Mouse (Mus musculus): Measurements from ENCODE around the gene Dmrtc2. TPM values are rescaled to one million over a fixed set of nuclear protein-coding genes. Genes with fewer than 3 reads are reported as not detected.
A peak's percentile ranks its signal among the peaks of the same experiment; 100 is the strongest.

The Dmrtc2 gene
- polyA plus RNA-seq, 1 experiment from 2014 or later: not detected

GRCm38 (mm10) chr7:24902630-24903443 is 33.0 kb downstream of the Dmrtc2 start, which contains the start of gene Arhgef1:
Gene Arhgef1, plus strand, starts transcription at chr7:24902912.
- H3K27me3 ChIP-seq (replicated peaks; ENCODE audit: control insufficient read depth, insufficient read depth, low read length): no peaks in the 10 kb centered on the region
- H3K4me3 ChIP-seq (ENCODE audit: low read depth, low read length): peak within 1 kb of the TSS; percentile 53
- H3K9me3 ChIP-seq (ENCODE audit: control insufficient read depth): no peaks in the 10 kb centered on the region
- H3K9ac ChIP-seq (ENCODE audit: low read depth, low read length): peak within 1 kb of the TSS; percentile 71
- no peaks in the 10 kb centered on the region for H3K4me1 ChIP-seq (replicated peaks; ENCODE audit: control insufficient read depth, insufficient read depth, low read length)
- WGBS: 4% methylated on average over 58 of the region's 68 CpGs
- peak; percentile 54 for ATAC-seq
- H3K27ac ChIP-seq (ENCODE audit: low read depth, low read length): peak within 1 kb of the TSS; percentile 85
- H3K4me2 ChIP-seq (replicated peaks; ENCODE audit: low read depth): peak within 1 kb of the TSS; percentile 75
- H3K36me3 ChIP-seq (ENCODE audit: control insufficient read depth, insufficient read depth): peaks cover 2% of the 10 kb centered on the region; the same call in 1 of the 2 replicates
- TF ChIP-seq CTCF (IDR thresholded peaks at IDR 0.05; ENCODE audit: low read depth): no peak

GRCm38 (mm10) chr7:24903444-24903825 is 33.6 kb downstream of the Dmrtc2 start:
- Histone ChIP-seq H3K9me3 (ENCODE audit: control insufficient read depth) (no peaks in the 10 kb centered on the region), H3K4me1 (replicated peaks; ENCODE audit: control insufficient read depth, insufficient read depth, low read length) (no peaks in the 10 kb centered on the region), H3K4me3 (ENCODE audit: low read depth, low read length) (peak overlapping the region; percentile 53), H3K27me3 (replicated peaks; ENCODE audit: control insufficient read depth, insufficient read depth, low read length) (no peaks in the 10 kb centered on the region), H3K36me3 (ENCODE audit: control insufficient read depth, insufficient read depth) (peaks cover 8% of the 10 kb centered on the region), H3K4me2 (replicated peaks; ENCODE audit: low read depth) (peak overlapping the region; percentile 75), H3K9ac (ENCODE audit: low read depth, low read length) (peak overlapping the region; percentile 71), H3K27ac (ENCODE audit: low read depth, low read length) (peak overlapping the region; percentile 85)
- TF ChIP-seq CTCF (IDR thresholded peaks at IDR 0.05; ENCODE audit: low read depth): no peak
- ATAC-seq: no peak
- WGBS: 14% methylated on average over 10 of the region's 10 CpGs

GRCm38 (mm10) chr7:24904070-24904483 is 34.2 kb downstream of the Dmrtc2 start:
- Histone ChIP-seq H3K4me3 (ENCODE audit: low read depth, low read length) (peak overlapping the region; percentile 53), H3K27me3 (replicated peaks; ENCODE audit: control insufficient read depth, insufficient read depth, low read length) (no peaks in the 10 kb centered on the region), H3K9ac (ENCODE audit: low read depth, low read length) (peak overlapping the region; percentile 71), H3K4me1 (replicated peaks; ENCODE audit: control insufficient read depth, insufficient read depth, low read length) (no peaks in the 10 kb centered on the region), H3K36me3 (ENCODE audit: control insufficient read depth, insufficient read depth) (peaks cover 14% of the 10 kb centered on the region), H3K27ac (ENCODE audit: low read depth, low read length) (peak overlapping the region; percentile 51; the same call in 1 of the 2 replicates), H3K4me2 (replicated peaks; ENCODE audit: low read depth) (peak overlapping the region; percentile 75), H3K9me3 (ENCODE audit: control insufficient read depth) (no peaks in the 10 kb centered on the region)
- peak; percentile 84 for TF ChIP-seq CTCF (IDR thresholded peaks at IDR 0.05; ENCODE audit: low read depth)
- ATAC-seq: peak; percentile 96
- under 1% methylated on average over 29 of the region's 30 CpGs for WGBS

GRCm38 (mm10) chr7:24904936-24905335 is 35.1 kb downstream of the Dmrtc2 start:
- Histone ChIP-seq H3K4me3 (ENCODE audit: low read depth, low read length) (peak overlapping the region; percentile 53), H3K27ac (ENCODE audit: low read depth, low read length) (peak overlapping the region; percentile 35; the same call in 1 of the 2 replicates), H3K36me3 (ENCODE audit: control insufficient read depth, insufficient read depth) (peaks cover 20% of the 10 kb centered on the region), H3K27me3 (replicated peaks; ENCODE audit: control insufficient read depth, insufficient read depth, low read length) (no peaks in the 10 kb centered on the region), H3K4me1 (replicated peaks; ENCODE audit: control insufficient read depth, insufficient read depth, low read length) (no peaks in the 10 kb centered on the region), H3K9me3 (ENCODE audit: control insufficient read depth) (no peaks in the 10 kb centered on the region), H3K4me2 (replicated peaks; ENCODE audit: low read depth) (peak overlapping the region; percentile 75), H3K9ac (ENCODE audit: low read depth, low read length) (peak overlapping the region; percentile 52)
- ATAC-seq: 0 out of 2 replicates have a peak, but pooled peaks have one; percentile 9
- 20% methylated on average over 3 of the region's 3 CpGs for WGBS
- peak; percentile 89 for TF ChIP-seq CTCF (IDR thresholded peaks at IDR 0.05; ENCODE audit: low read depth)

- no peaks in the 10 kb centered on the region for H3K9me3 ChIP-seq (ENCODE audit: control insufficient read depth)
Observed at GRCm38 (mm10) chr7:24906551-24906950, 36.7 kb downstream of the Dmrtc2 start.

GRCm38 (mm10) chr7:24907211-24907748 is 37.4 kb downstream of the Dmrtc2 start:
- Histone ChIP-seq H3K4me3 (ENCODE audit: low read depth, low read length) (no peak overlapping the region), H3K27me3 (replicated peaks; ENCODE audit: control insufficient read depth, insufficient read depth, low read length) (no peaks in the 10 kb centered on the region), H3K36me3 (ENCODE audit: control insufficient read depth, insufficient read depth) (peaks cover 30% of the 10 kb centered on the region), H3K4me2 (replicated peaks; ENCODE audit: low read depth) (no peak overlapping the region), H3K9ac (ENCODE audit: low read depth, low read length) (0 out of 2 replicates have a peak overlapping the region, but pooled peaks have one; percentile 3), H3K27ac (ENCODE audit: low read depth, low read length) (no peak overlapping the region), H3K4me1 (replicated peaks; ENCODE audit: control insufficient read depth, insufficient read depth, low read length) (no peaks in the 10 kb centered on the region), H3K9me3 (ENCODE audit: control insufficient read depth) (no peaks in the 10 kb centered on the region)
- 26% methylated on average over 13 of the region's 13 CpGs for WGBS
- peak; percentile 31 for TF ChIP-seq CTCF (IDR thresholded peaks at IDR 0.05; ENCODE audit: low read depth)
- no peak for ATAC-seq

More at GRCm38 (mm10) chr7:24906551-24906950, 36.7 kb downstream of the Dmrtc2 start:
- H3K27ac ChIP-seq (ENCODE audit: low read depth, low read length): no peak overlapping the region
- H3K4me2 ChIP-seq (replicated peaks; ENCODE audit: low read depth): 0 out of 2 replicates have a peak overlapping the region, but pooled peaks have one; percentile 9
- 25% methylated on average over 6 of the region's 6 CpGs for WGBS
- no peak for ATAC-seq
- no peaks in the 10 kb centered on the region for H3K4me1 ChIP-seq (replicated peaks; ENCODE audit: control insufficient read depth, insufficient read depth, low read length)
- no peak overlapping the region for H3K9ac ChIP-seq (ENCODE audit: low read depth, low read length)
- TF ChIP-seq CTCF (IDR thresholded peaks at IDR 0.05; ENCODE audit: low read depth): peak; percentile 25; the same call in 1 of the 2 replicates
- no peak overlapping the region for H3K4me3 ChIP-seq (ENCODE audit: low read depth, low read length)
- peaks cover 23% of the 10 kb centered on the region for H3K36me3 ChIP-seq (ENCODE audit: control insufficient read depth, insufficient read depth)
- no peaks in the 10 kb centered on the region for H3K27me3 ChIP-seq (replicated peaks; ENCODE audit: control insufficient read depth, insufficient read depth, low read length)

Data from intestine, postnatal 0 days (tissue).